Mouse (Mus musculus) E14TG2a.4 (cell line): ENCODE measurements around the gene Gm11595.

ENCODE experiments used
- CTCF ChIP-seq: conservative IDR thresholded peaks from 2 replicates; pipeline ENCODE4 v1.5.1; 2014; ENCODE audit warnings: low read length
- NANOG ChIP-seq: IDR thresholded peaks from 2 replicates; pipeline ENCODE4 v1.6.1; 2014; ENCODE audit warnings: borderline replicate concordance, low read length, mixed read lengths
- POU5F1 ChIP-seq: IDR thresholded peaks from 2 replicates; pipeline ENCODE4 v1.6.1; 2014; ENCODE audit warnings: low read length, borderline replicate concordance

GRCm38 (mm10) chr11:99743985-99744384 is 28.7 kb downstream of the Gm11595 start:
- TF ChIP-seq CTCF (no peak), NANOG (no peak), POU5F1 (no peak)
